Mouse (Mus musculus) fat pad, adult 2 months (tissue): ENCODE data around the gene Ltbp4.

Source experiments
- DNase-seq: peaks from one replicate; pipeline ENCODE4 v3.0.0-alpha.2; 2011; ENCODE audit warnings: low read depth, low spot score; ENCODE audit errors: extremely low read depth

The Ltbp4 gene

DNA sequence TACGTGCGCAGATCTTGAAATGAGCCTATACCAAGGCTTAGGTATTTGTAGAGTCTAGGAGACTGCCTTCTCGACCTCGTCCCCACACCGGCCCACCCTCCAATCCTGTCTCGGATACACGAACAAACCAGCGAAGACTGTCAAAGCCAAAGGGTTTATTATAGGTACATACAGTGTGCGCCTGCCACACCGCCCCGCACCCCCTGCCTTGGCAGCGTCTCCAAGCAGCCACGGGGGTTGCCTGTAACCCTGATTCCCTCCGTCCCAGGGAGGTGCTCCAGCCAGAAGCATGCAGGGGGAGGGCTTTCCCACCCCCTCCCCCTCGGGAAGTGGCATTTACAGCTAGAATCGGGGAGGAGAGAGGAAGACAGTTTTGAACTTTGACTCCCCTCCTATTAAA lies 18.8 kb upstream of the Ltbp4 start:
- DNase-seq = no peak

DNA sequence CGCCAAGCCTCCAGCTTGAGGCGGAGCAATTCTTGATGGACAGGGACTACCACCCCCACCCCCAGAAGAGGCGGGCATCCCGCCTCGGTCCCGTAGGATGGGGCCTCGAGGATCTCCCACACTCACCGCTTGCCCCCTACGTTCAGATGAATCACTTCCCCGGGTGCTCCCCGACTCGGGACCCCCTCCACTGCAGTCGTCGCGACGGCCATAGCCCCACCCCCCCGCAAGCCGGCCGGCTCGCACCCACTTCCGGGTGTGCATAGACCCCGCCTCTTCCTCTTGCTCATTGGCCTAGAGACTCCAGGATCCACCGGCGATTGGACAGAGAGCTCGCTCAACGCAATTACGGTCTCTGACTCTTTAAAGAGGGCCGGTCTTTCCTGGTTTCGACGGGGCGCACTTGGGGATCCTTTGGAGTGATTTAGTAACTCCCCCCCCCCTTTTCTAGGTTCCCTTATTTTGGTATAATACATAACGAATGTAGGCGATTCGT lies 18.3 kb upstream of the Ltbp4 start, which contains the start of gene Shkbp1:
Gene Shkbp1, minus strand, starts transcription at position 275 of the 496 bp plus-strand sequence.
- no peak for DNase-seq

DNA sequence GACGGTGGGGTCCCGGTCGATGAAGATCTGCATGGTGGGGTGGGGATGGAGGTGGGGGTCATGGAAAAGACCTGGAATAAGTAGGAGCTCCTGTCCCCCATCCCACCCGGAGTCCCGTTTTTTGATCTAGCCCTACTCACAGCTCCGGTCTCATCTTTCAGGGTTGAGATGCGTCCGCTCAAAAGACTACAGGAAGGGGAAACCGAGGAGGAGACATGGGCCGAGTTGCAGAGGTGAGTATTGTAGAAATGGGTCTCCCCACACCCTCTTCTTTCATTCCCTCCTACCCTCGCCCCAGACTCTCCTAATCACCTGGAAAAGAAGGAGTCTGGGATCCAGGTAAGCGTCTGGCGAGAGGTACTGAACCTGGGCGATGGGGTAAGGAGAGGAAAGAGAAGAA lies 17.8 kb upstream of the Ltbp4 start:
- DNase-seq = no peak

DNA sequence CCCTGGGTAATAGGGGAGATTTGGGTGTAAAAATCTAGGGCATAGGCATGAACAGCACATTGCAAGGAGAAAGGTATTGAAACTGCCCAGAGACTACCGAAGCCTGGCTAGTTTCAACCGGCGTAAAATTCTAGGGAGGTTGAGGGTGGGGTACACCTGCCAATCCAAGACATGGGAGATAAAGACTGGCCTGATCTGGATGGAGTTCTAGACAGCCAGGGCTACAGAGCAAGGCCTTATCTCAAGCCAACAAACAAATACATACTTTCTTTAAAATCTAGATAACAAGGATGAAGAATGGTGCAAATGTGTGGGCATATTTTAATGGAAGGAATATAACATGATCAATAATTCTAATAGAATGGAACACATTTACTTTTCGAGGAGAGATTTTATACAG lies 17.3 kb upstream of the Ltbp4 start:
- DNase-seq = no peak

DNA sequence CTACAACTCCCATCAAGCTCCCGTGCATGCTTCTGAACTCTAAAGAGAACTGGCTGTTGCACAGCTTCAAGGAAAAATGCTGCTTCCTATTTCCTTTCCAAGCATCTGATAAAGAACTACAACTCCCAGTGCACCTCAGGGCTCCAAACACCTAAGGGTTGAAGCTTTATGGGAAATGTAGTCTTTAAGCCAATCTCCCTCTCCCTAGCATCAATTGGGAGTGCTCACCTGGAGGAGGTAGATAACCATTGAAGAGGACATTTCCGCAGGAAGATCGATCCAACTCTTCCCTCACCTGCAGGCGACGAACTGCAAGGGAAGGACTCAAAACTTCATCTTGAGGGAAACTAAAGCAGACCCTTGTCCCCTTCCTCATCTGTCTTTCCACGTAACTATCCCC lies 16.7 kb upstream of the Ltbp4 start:
- DNase-seq = no peak

DNA sequence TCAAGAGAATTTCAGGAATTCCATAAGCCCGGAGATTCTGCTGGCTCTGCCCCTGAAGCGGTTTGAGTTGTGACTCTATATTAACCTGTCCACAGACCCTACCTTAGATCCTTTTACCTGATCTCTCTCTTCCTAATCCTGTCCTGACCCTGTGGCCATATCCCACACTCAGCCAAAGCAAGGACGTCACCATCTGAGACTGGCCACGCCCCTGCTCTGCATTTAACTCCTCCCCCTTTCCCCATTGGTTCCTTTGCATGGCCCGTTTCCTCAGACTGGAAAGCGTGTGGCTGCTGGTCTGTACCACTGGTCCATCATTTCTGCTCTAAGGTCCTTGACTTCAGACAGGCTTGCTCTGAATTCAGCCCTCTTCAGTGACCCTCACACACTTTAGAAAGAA lies 8.0 kb upstream of the Ltbp4 start:
- no peak for DNase-seq

DNA sequence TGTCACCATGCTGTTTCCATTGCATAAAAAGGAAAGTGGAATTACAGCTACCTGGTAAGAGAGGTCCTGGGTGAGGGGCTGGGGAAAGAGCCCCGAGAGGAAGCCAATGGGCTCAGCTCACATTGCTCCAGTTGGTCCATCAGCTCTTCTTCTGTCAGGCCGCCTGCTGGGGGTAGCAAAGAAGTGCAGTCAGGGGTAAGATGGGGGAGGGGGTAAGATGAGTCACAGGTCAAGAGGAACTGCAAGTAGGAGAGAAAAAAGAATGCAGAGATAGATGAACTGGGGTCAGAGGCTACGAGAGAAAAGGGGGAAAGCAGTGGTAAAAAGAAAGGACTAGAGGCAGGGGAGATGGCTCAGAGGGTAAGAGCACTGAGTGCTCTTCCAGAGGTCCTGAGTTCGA lies 5.1 kb upstream of the Ltbp4 start:
- no peak for DNase-seq

DNA sequence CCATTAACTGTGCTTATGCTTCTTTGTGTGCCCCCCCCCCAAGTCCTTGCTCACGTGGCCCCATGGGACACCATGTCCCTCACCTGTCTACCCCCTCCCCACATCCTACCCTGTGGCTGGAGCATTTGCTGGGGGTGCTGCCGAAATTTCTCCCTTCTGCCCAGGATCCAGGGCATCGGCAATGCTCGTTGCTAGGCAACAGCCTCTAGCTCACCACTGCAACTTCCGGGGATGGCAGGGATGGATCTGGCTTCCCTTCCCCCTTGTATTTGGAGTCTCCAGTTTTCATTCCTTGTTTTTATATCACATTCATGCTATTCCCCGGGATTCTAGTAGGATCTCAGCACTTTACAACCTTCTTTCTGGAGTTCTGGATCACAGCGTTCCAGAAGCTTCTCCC lies 2.0 kb upstream of the Ltbp4 start:
- no peak for DNase-seq

DNA sequence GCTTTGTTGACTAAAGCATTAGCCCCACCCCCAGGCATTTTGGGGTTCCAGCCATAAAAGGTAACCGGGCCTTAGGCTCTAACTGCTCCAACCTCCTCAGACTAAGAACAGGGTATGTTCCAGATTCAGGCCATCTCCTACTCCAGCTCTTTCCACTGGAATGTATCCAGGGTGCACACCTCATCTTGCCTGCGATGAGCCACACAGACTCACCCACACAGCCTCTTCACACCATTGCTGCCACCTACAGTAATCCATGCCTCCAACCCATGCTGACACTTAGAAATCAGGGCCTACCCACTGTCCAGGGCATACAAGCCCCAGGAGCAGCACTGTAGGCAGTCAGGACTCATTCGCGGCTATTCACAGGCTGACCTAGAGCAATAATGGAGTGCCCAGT lies 1.6 kb upstream of the Ltbp4 start:
- DNase-seq = no peak

DNA sequence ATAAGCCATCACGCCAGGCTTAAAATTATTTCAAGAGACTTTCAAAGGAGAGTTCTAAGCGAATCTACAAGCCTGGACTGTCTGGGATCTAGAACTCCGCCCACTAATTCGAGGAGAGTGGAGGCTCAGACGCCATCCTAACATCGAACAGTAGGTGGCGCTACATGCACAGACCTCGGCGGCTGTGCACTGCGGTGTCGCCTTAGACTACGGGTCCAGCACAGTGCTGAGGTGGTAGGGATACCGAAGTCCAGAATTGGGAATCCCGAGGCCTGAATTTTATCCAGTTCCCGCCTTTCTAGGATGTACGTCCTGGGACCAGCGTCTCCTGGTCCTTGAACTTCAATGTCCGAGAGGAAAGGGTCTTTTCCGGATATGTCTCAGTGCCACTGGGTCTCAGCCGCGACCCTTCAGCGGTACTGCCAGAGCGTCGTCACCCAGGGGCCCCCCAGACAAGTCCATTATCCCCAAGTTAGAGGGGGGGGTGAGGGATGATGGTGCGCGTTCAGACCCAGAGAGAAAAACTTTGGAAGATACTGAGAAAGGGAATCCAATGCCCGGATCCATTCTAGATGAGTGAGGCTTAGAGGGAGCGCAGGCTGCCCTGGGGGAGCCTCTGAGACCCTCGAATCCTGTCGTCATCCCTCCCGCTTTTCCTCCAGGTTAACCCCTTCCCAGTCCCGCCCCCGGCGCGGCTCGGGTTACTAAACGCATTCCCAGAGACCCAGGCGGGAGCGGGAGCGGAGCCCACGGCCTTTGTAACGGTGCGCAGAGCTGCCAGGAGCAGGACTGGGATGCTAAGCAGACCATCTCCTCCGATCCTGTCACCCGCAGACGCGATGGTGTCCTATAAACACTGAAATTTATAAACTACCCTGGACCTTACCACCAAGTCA lies 1.3 kb downstream of the Ltbp4 start:
- DNase-seq = no peak

DNA sequence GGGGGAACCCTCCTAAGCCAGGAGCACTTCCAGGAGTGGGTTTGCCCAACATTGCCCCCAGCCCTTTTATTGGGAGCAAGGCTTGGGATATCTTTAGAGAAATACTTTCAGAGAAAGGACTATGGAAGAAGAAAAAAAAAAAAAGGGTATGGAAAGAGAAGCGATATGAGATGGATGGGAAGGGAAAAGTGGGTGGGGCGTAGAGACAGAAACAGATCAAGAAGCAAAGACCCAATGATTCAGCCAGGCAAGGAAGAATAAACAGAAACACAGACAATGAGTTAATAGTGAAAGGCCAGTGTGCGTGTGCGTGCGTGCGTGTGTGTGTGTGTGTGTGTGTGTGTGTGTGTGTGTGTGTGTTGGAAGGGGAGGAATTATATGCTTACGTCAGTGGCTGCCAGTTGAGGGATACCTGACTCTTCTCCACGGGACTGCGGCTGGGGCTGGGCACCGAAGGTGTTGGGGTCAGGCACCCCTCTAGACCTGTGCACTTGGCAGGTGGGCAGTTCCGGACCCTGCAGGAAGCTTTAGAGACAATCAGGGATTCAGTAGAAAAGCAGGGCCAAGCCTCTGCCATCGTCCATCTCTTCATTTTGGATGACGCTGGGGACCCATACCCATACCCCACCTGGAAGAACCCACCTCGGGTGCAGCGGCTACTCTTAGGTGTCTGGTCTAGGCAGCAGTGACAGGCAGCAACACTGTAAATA lies 2.3 kb downstream of the Ltbp4 start:
- no peak for DNase-seq

DNA sequence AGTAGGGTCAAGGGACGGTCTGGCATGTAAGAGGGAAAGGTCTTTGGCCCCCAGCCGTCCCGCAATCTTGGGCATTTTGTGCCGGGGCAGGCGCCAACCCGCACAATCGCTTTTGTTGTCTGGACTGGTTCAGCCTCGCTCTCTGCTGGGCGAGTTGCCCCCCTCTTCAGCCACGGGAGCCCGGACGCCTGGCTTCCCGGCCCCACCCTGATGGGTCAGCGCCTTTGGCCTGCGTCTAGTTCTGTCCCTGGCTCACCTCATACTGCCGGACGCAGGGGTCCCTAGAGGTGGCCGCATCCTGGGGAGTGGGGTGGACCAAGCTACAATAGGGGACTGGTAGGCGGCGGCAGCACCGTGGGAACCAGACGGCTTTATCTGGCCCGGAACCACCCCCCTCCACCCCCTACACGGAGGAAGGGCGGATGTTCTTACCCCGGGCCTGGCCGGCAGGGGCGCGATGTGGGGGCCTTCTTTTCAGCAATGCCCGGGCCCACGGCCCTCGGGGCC lies 3.0 kb downstream of the Ltbp4 start:
- no peak for DNase-seq

DNA sequence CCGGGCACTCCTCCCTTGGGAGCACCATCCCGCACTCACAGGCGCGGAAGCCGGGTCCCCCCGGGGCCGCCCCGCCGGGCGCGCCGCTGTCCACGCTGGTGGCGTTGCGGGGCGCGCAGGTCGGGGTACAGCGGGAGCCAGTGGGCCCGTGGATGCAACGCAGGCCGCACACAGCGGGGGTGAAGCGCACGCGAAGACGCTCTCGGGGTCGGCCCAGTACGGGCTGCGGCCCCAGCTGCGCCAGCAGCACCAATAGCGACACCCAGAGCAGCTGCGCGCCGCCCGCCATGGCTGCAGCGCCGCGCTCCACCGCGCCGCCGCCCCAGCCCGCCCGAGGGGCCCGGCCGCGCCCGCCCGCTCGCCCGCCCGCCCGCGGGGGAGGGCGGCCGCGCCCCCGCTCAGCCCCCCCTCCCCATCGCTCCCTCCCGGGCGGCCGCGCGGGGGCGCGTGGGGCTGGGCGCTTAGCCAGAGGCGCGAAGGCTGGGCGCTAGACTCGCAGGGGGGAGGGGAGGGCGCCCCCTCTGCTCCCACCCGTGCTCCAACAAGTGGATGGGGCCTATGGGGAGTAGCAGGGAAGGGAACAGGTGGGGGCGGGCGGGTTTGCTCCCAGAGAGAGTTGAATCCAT lies 4.1 kb downstream of the Ltbp4 start:
- no peak for DNase-seq

DNA sequence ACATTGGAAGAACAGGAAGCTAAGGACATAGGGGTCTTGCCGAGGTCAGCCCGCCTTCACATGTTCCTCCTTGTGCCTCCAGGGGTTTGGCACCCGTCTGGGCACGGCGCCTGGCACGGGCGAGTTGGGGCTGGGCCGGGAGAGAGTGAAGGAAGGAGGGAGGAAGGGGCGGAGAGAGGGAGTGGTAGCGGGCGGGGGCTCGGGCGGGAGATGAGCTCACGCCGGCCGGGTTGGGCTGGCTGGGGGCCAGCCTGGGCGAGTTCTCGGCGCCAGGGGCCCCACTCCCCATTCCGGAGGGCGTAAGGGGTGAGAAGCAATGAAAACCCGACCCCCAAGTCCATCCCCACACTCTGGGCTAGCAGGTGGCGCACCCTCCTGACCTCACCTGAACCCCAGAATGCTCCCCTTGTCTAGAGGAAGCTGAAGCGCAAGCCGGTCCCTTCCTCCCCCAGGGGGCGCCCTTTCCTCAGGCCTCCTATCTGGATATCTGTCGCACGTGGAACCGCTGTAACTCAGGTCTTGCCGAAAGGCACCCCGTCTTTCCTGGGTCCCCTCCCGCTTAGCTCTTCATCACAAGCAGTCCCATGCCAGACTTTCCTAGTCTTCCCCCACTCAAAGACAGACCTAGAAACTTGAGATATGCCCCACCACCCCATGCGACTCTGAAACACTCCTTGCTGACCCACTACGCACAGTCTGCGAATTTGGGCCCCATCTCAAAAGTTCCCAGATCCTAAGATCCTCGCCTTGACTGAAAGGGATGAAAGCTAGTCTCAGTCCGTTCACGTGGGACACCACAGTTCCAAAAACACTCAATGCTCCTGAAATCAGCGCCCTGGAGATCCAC lies 4.9 kb downstream of the Ltbp4 start:
- no peak for DNase-seq

DNA sequence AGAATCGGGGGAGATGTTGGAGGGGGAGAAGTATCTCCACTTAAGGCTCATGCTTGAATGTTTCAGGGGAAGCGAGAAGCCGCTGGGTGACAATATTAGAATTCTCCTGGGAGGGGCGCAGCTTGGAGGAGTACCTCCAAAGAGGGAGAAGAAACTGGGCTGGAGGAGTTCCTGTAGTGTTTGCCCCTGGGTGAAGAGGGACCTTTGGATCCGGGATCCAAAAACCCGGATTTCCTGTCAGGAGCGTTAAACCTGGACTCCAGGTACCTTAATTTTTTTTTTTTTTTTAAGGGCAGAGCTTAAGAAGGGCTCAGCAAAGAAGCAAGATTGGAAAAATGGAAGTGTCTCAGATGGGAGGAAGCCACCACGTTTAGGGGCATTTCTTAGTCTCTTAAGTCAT lies 5.6 kb downstream of the Ltbp4 start:
- no peak for DNase-seq

DNA sequence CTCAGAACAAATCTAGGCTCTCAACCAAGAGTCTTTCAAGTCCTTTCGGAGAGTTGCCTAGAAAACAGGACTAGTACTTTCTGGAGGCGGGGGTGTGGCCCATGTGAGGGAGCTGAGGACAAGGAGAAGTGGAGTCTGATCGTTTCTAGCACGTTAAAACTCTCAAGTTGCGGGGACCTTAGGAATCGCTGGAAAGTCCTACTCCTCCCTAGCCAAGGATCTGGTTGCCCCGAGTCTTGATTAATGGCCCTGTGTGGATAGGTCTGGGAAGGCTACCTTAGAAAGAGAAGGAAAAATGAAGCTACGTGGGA lies 6.0 kb downstream of the Ltbp4 start:
- DNase-seq = no peak

DNA sequence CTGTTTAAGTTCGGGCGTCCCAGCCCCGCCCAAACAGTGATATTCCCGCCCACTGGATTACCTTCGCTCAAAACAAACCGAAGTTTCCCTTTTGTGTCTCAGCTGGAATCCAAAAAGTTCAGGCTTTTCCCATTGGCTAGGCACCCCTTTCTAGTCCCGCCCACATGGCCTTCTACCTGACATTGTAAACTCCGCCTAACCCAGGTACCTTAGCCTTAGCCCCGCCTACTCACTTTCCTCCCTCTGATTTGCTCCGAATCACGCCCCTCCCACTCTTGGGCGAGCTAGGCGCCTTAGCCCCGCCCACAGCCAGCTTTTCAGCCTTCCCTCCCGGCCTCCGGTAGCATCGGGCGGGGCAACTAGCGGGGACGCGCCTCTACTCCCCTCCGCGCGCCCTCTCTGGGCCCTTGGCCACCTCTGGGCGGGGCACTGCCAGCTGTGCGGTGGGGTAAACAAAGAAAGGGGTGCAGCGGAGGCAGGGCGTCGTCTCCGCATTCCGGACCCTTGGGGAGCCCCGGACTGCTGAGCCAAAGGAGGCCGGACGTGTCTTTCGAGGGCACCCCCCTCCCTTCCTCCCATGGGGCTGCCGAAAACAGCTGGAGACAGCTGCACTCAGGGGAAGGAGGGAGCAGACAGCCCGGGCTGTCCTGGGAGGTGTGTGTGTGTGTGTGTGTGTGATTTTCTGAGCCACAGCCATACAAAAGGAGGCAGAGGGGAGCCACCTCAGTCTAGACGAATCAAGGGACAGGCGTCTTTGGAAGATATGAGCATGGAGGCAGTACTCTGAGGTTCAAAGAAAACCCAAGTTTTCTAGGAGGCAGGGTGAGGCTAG lies 6.6 kb downstream of the Ltbp4 start:
- DNase-seq = peak; percentile 99

DNA sequence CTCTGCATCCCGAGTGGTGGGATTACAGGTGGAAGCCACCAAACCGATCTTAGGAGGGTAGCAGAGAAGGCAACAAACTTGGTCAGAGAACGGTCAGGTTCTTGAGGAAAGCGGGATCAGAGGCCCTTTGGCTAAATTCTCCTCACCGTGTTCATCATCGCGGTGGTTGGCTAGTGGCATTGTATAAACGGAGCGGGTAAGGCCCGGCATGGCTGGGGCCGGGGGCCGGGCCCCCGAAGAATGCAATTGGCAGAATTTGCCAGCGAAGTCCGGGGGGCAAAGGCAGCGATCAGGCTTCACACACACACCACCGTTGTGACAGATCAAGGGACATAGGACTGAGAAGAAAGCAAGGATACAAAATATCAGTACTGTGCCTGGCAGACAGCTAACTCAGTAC lies 7.5 kb downstream of the Ltbp4 start:
- DNase-seq = no peak

DNA sequence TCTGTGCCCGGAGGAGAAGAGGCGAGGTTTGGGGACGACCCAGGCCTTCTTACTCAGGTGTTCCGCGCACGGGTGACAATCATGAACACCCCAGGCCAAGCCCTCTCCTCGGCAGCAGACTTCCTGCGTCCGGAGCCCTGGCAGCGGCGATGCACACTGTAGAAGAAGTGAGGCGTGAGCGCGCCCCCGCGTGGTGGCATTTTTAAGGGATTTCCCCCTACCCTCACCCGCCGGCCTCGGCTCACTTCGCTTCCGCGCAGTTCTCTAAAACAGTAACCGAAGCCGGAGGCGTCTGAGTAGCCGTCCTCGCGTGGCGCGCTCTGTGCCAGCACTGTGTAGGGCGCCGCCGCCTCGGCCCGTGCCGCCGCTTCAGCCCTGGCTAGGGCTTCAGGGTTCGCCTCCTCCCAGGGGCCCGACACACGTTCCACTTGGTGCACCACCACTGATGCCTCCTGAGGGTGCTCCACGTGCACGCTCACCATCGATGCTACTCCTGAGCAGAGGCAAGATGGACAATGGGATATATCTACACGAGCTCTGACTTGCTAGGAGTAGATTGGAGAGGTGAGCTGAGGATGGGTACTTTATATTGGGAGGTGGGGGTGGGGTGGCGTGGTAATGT lies 8.1 kb downstream of the Ltbp4 start:
- no peak for DNase-seq

DNA sequence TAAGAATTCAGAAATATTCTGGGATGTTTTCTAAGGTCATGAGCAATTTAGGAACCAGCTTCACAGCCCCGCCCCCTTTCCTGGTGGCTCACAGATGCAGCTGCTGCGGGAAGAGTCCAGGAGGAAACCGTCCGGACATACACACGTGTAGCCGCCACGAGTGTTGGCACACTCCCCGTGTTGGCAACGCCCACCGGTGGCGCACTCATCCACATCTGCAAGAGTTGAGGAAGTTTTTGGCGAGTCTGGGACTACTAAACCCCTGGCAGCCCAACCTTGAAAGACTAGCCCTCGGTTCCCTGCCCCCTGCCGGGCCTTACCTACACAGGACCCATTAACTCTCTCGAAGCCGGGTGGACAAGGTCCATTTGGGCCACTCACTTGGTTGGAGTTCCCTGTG lies 8.8 kb downstream of the Ltbp4 start:
- DNase-seq = no peak
